Mouse (Mus musculus) brain, adult 2 months (tissue): ENCODE measurements around the gene Tlr3.

Source experiments
- DNase-seq: peaks from one replicate; pipeline ENCODE4 v3.0.0; 2011; ENCODE audit warnings: low read depth, low spot score

Gene Tlr3

DNA sequence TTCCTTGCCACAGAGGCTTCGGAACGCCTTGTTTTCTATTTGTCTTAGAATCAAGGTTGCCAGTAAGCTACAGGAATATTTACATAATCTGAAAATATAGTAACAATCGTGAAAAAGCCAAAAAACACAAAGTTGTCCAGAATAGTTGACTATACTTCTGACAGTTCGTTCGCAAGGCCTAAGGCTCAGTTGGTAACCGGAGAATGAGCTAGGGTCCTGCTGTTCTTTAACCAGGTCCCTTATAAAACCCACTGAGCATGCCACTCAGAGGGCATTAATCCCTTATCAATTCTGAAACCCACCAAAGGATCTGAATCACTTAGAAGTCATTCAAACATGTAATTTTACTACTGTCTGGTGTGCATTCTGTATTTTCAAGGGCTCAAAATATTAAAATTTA, 55.1 kb downstream of the Tlr3 start:
- DNase-seq = no peak
